Mouse (Mus musculus) heart, embryonic 15.5 days (tissue): Measurements from ENCODE around the gene Ifrd2. TPM values are rescaled to one million over a fixed set of nuclear protein-coding genes. Genes with fewer than 3 reads are reported as not detected.
A peak's percentile ranks its signal among the peaks of the same experiment; 100 is the strongest.

Experiments
- ATAC-seq: fragments of 200-750 bp; cut with Nextera tagmentation; replicated peaks from 2 replicates; pipeline ENCODE4 v1.8.0; 2017; ENCODE audit warnings: low read depth, moderate TSS enrichment; ENCODE audit not compliant: insufficient number of reproducible peaks, insufficient read depth, low FRiP score
- H3K27ac ChIP-seq: fragments of 300-500 bp; sonication (generic); 2 replicates; pipeline ENCODE4 v1.5.1; 2015; ENCODE audit warnings: mild to moderate bottlenecking, inconsistent platforms
- H3K27me3 ChIP-seq: fragments of 300-500 bp; sonication (generic); 2 replicates; pipeline ENCODE4 v1.6.1; 2015; ENCODE audit warnings: inconsistent platforms
- H3K36me3 ChIP-seq: fragments of 300-500 bp; sonication (generic); 2 replicates; pipeline ENCODE4 v1.6.1; 2015; ENCODE audit warnings: mild to moderate bottlenecking, inconsistent platforms
- H3K4me1 ChIP-seq: fragments of 300-500 bp; sonication (generic); replicated peaks from 2 replicates; pipeline ENCODE4 v1.6.1; 2015; ENCODE audit warnings: inconsistent platforms
- H3K4me2 ChIP-seq: fragments of 300-500 bp; sonication (generic); 2 replicates; pipeline ENCODE4 v1.6.1; 2015; ENCODE audit warnings: inconsistent platforms, mild to moderate bottlenecking, moderate library complexity
- H3K4me3 ChIP-seq: fragments of 300-500 bp; sonication (generic); 2 replicates; pipeline ENCODE4 v1.5.1; 2015; ENCODE audit warnings: mild to moderate bottlenecking, inconsistent platforms
- H3K9ac ChIP-seq: fragments of 300-500 bp; sonication (generic); 2 replicates; pipeline ENCODE4 v1.6.1; 2015; ENCODE audit warnings: mild to moderate bottlenecking, inconsistent platforms
- H3K9me3 ChIP-seq: fragments of 300-500 bp; sonication (generic); replicated peaks from 2 replicates; pipeline ENCODE4 v1.6.1; 2016; ENCODE audit warnings: inconsistent platforms
- WGBS: fragments of 180-500 bp; shearing (Covaris S2); methylation state at CpG from one replicate; pipeline ENCODE4 v1.1.7; 2015; ENCODE audit warnings: mixed read lengths; 5-methylcytosine and 5-hydroxymethylcytosine counted together
- polyA plus RNA-seq: library from polyadenylated mRNA; unstranded; fragments of >200 nt; fragmentation: Nextera tagmentation; extraction: Ambion mirVana; gene quantifications from 2 replicates; pipeline ENCODE4 v1.2.1, GENCODE M21; 2015

Gene Ifrd2
- polyA plus RNA-seq, 1 experiment from 2014 or later = 31.7 TPM

- Histone ChIP-seq H3K27ac (no peak overlapping the region), H3K4me1 (peaks cover 39% of the 10 kb centered on the region), H3K36me3 (peaks cover 11% of the 10 kb centered on the region; the same call in 1 of the 2 replicates), H3K4me3 (no peak overlapping the region), H3K9ac (no peak overlapping the region), H3K4me2 (no peak overlapping the region), H3K9me3 (no peaks in the 10 kb centered on the region), H3K27me3 (peaks cover 8% of the 10 kb centered on the region; the same call in 1 of the 2 replicates)
- 88% methylated on average over 12 of the region's 12 CpGs for WGBS
- no peak for ATAC-seq
Measured at GRCm38 (mm10) chr9:107544729-107545128, 42.7 kb upstream of the Ifrd2 start.

- Histone ChIP-seq H3K9me3 (no peaks in the 10 kb centered on the region), H3K27me3 (peaks cover 11% of the 10 kb centered on the region; the same call in 1 of the 2 replicates), H3K9ac (no peak overlapping the region), H3K4me3 (no peak overlapping the region), H3K4me1 (peaks cover 39% of the 10 kb centered on the region), H3K27ac (no peak overlapping the region), H3K36me3 (peaks cover 8% of the 10 kb centered on the region; the same call in 1 of the 2 replicates), H3K4me2 (no peak overlapping the region)
- ATAC-seq = no peak
- WGBS = 79% methylated on average over 10 of the region's 10 CpGs
Measured at GRCm38 (mm10) chr9:107545199-107545598, 42.2 kb upstream of the Ifrd2 start.

GRCm38 (mm10) chr9:107545602-107546001 lies 41.8 kb upstream of the Ifrd2 start:
- Histone ChIP-seq H3K4me3 (no peak overlapping the region), H3K36me3 (peaks cover 8% of the 10 kb centered on the region; the same call in 1 of the 2 replicates), H3K9ac (no peak overlapping the region), H3K4me2 (no peak overlapping the region), H3K27me3 (peaks cover 14% of the 10 kb centered on the region; the same call in 1 of the 2 replicates), H3K9me3 (no peaks in the 10 kb centered on the region), H3K27ac (no peak overlapping the region), H3K4me1 (peaks cover 39% of the 10 kb centered on the region)
- ATAC-seq = no peak
- WGBS = 14% methylated on average over 3 of the region's 3 CpGs

GRCm38 (mm10) chr9:107547026-107547425 lies 40.4 kb upstream of the Ifrd2 start, which contains the start of gene Zmynd10:
Gene Zmynd10 (plus strand): TSS chr9:107547298.
- peak within 1 kb of the TSS; percentile 26 for H3K4me3 ChIP-seq
- peaks cover 18% of the 10 kb centered on the region; the same call in 1 of the 2 replicates for H3K27me3 ChIP-seq
- H3K36me3 ChIP-seq = peaks cover 8% of the 10 kb centered on the region; the same call in 1 of the 2 replicates
- H3K4me1 ChIP-seq = peaks cover 44% of the 10 kb centered on the region
- ATAC-seq = peak; percentile 33; the same call in 1 of the 2 replicates
- no peaks in the 10 kb centered on the region for H3K9me3 ChIP-seq
- peak within 1 kb of the TSS; percentile 58 for H3K4me2 ChIP-seq
- WGBS = 3% methylated on average over 20 of the region's 20 CpGs
- H3K27ac ChIP-seq = 0 out of 2 replicates have a peak within 1 kb of the TSS, but pooled peaks have one; percentile 11
- H3K9ac ChIP-seq = 0 out of 2 replicates have a peak within 1 kb of the TSS, but pooled peaks have one; percentile 7

- ATAC-seq = no peak
- Histone ChIP-seq H3K27ac (no peak overlapping the region), H3K9ac (no peak overlapping the region), H3K4me1 (peaks cover 46% of the 10 kb centered on the region), H3K36me3 (peaks cover 8% of the 10 kb centered on the region; the same call in 1 of the 2 replicates), H3K27me3 (peaks cover 18% of the 10 kb centered on the region; the same call in 1 of the 2 replicates), H3K4me3 (no peak overlapping the region), H3K4me2 (no peak overlapping the region), H3K9me3 (no peaks in the 10 kb centered on the region)
- 73% methylated on average over 5 of the region's 5 CpGs for WGBS
Measured at GRCm38 (mm10) chr9:107547957-107548356, 39.5 kb upstream of the Ifrd2 start.

- WGBS = 86% methylated on average over 10 of the region's 10 CpGs
- Histone ChIP-seq H3K9me3 (no peaks in the 10 kb centered on the region), H3K27me3 (peaks cover 18% of the 10 kb centered on the region; the same call in 1 of the 2 replicates), H3K4me3 (no peak overlapping the region), H3K27ac (no peak overlapping the region), H3K4me2 (no peak overlapping the region), H3K36me3 (peaks cover 8% of the 10 kb centered on the region; the same call in 1 of the 2 replicates), H3K9ac (no peak overlapping the region), H3K4me1 (peaks cover 52% of the 10 kb centered on the region)
- ATAC-seq = no peak
Measured at GRCm38 (mm10) chr9:107548820-107549219, 38.6 kb upstream of the Ifrd2 start.

GRCm38 (mm10) chr9:107549297-107550074 lies 38.0 kb upstream of the Ifrd2 start:
- no peak overlapping the region for H3K9ac ChIP-seq
- H3K36me3 ChIP-seq = peaks cover 2% of the 10 kb centered on the region; the same call in 1 of the 2 replicates
- ATAC-seq = no peak
- no peak overlapping the region for H3K4me2 ChIP-seq
- H3K27me3 ChIP-seq = peaks cover 18% of the 10 kb centered on the region; the same call in 1 of the 2 replicates
- 84% methylated on average over 20 of the region's 20 CpGs for WGBS
- peaks cover 54% of the 10 kb centered on the region for H3K4me1 ChIP-seq
- no peak overlapping the region for H3K4me3 ChIP-seq
- no peak overlapping the region for H3K27ac ChIP-seq
- H3K9me3 ChIP-seq = no peaks in the 10 kb centered on the region

GRCm38 (mm10) chr9:107550491-107551116 lies 36.8 kb upstream of the Ifrd2 start:
- Histone ChIP-seq H3K4me1 (peaks cover 54% of the 10 kb centered on the region), H3K27ac (peak overlapping the region; percentile 58; the same call in 1 of the 2 replicates), H3K36me3 (no peaks in the 10 kb centered on the region), H3K4me2 (peak overlapping the region; percentile 91), H3K9me3 (no peaks in the 10 kb centered on the region), H3K27me3 (peaks cover 18% of the 10 kb centered on the region; the same call in 1 of the 2 replicates), H3K9ac (0 out of 2 replicates have a peak overlapping the region, but pooled peaks have one; percentile 63), H3K4me3 (peak overlapping the region; percentile 57)
- no peak for ATAC-seq
- 41% methylated on average over 23 of the region's 23 CpGs for WGBS

GRCm38 (mm10) chr9:107551117-107551889 lies 36.1 kb upstream of the Ifrd2 start, which contains the start of gene Rassf1:
Gene Rassf1 (plus strand): TSS chr9:107551555.
- peak; percentile 19 for ATAC-seq
- 2% methylated on average over 63 of the region's 63 CpGs for WGBS
- peaks cover 18% of the 10 kb centered on the region; the same call in 1 of the 2 replicates for H3K27me3 ChIP-seq
- H3K9ac ChIP-seq = peak within 1 kb of the TSS; percentile 63
- peak within 1 kb of the TSS; percentile 91 for H3K4me2 ChIP-seq
- H3K9me3 ChIP-seq = no peaks in the 10 kb centered on the region
- peak within 1 kb of the TSS; percentile 58 for H3K27ac ChIP-seq
- H3K4me1 ChIP-seq = peaks cover 55% of the 10 kb centered on the region
- no peaks in the 10 kb centered on the region for H3K36me3 ChIP-seq
- H3K4me3 ChIP-seq = peak within 1 kb of the TSS; percentile 57

- H3K36me3 ChIP-seq = no peaks in the 10 kb centered on the region; the same call in 1 of the 2 replicates
- H3K27ac ChIP-seq = peak overlapping the region; percentile 58
- peaks cover 55% of the 10 kb centered on the region for H3K4me1 ChIP-seq
- peak overlapping the region; percentile 57 for H3K4me3 ChIP-seq
- peak overlapping the region; percentile 63 for H3K9ac ChIP-seq
- peaks cover 18% of the 10 kb centered on the region; the same call in 1 of the 2 replicates for H3K27me3 ChIP-seq
- 23% methylated on average over 8 of the region's 8 CpGs for WGBS
- peak overlapping the region; percentile 91 for H3K4me2 ChIP-seq
- ATAC-seq = no peak
- H3K9me3 ChIP-seq = no peaks in the 10 kb centered on the region
Measured at GRCm38 (mm10) chr9:107551890-107552355, 35.5 kb upstream of the Ifrd2 start.
